Mouse (Mus musculus): ENCODE data around the gene Garem2. TPM values are rescaled to one million over a fixed set of nuclear protein-coding genes. Genes with fewer than 3 reads are reported as not detected.

Garem2 gene
- polyA plus RNA-seq, 1 experiment from 2014 or later = 0.18 TPM

GRCm38 (mm10) chr5:30103340-30103739, 1.6 kb upstream of the Garem2 start:
- Histone ChIP-seq H3K27me3 (peaks cover 60% of the 10 kb centered on the region), H3K4me1 (replicated peaks) (peaks cover 16% of the 10 kb centered on the region), H3K4me2 (no peak overlapping the region), H3K4me3 (no peak overlapping the region), H3K9me3 (replicated peaks) (no peaks in the 10 kb centered on the region), H3K36me3 (no peaks in the 10 kb centered on the region), H3K9ac (no peak overlapping the region), H3K27ac (no peak overlapping the region)
- ATAC-seq (replicated peaks; ENCODE audit: insufficient number of reproducible peaks, insufficient read depth, low FRiP score, low read depth) = no peak
- WGBS = 90% methylated on average over 3 of the region's 3 CpGs

GRCm38 (mm10) chr5:30104339-30104738, 622 bp upstream of the Garem2 start:
- Histone ChIP-seq H3K4me2 (peak overlapping the region; percentile 92), H3K27me3 (peaks cover 70% of the 10 kb centered on the region), H3K9ac (no peak overlapping the region), H3K4me1 (replicated peaks) (peaks cover 16% of the 10 kb centered on the region), H3K27ac (no peak overlapping the region), H3K9me3 (replicated peaks) (no peaks in the 10 kb centered on the region), H3K36me3 (no peaks in the 10 kb centered on the region), H3K4me3 (peak overlapping the region; percentile 55)
- 6% methylated on average over 11 of the region's 12 CpGs for WGBS
- no peak for ATAC-seq (replicated peaks; ENCODE audit: insufficient number of reproducible peaks, insufficient read depth, low FRiP score, low read depth)

- Histone ChIP-seq H3K9me3 (replicated peaks) (no peaks in the 10 kb centered on the region), H3K27me3 (peaks cover 84% of the 10 kb centered on the region), H3K4me1 (replicated peaks) (peaks cover 22% of the 10 kb centered on the region), H3K4me2 (peak within 1 kb of the TSS; percentile 92), H3K4me3 (peak within 1 kb of the TSS; percentile 55), H3K9ac (peak within 1 kb of the TSS; percentile 28; the same call in 1 of the 2 replicates), H3K27ac (no peak within 1 kb of the TSS), H3K36me3 (no peaks in the 10 kb centered on the region)
- no peak for ATAC-seq (replicated peaks; ENCODE audit: insufficient number of reproducible peaks, insufficient read depth, low FRiP score, low read depth)
- 4% methylated on average over 29 of the region's 29 CpGs for WGBS
These were observed 823 bp downstream of the Garem2 start, which contains the start of gene 3110082J24Rik for GRCm38 (mm10) chr5:30105668-30106300. Gene 3110082J24Rik (minus strand): TSS chr5:30106086.

GRCm38 (mm10) chr5:30106756-30107155, 1.8 kb downstream of the Garem2 start:
- Histone ChIP-seq H3K36me3 (no peaks in the 10 kb centered on the region), H3K9ac (no peak overlapping the region), H3K4me3 (no peak overlapping the region), H3K4me1 (replicated peaks) (peaks cover 31% of the 10 kb centered on the region), H3K27ac (no peak overlapping the region), H3K4me2 (no peak overlapping the region), H3K27me3 (peaks cover 93% of the 10 kb centered on the region), H3K9me3 (replicated peaks) (no peaks in the 10 kb centered on the region)
- 28% methylated on average over 2 of the region's 2 CpGs for WGBS
- no peak for ATAC-seq (replicated peaks; ENCODE audit: insufficient number of reproducible peaks, insufficient read depth, low FRiP score, low read depth)

- H3K9ac ChIP-seq = no peak overlapping the region
- peaks cover 97% of the 10 kb centered on the region for H3K27me3 ChIP-seq
- WGBS = 20% methylated on average over 7 of the region's 7 CpGs
- no peak for ATAC-seq (replicated peaks; ENCODE audit: insufficient number of reproducible peaks, insufficient read depth, low FRiP score, low read depth)
- H3K4me3 ChIP-seq = no peak overlapping the region
- H3K4me1 ChIP-seq (replicated peaks) = peaks cover 31% of the 10 kb centered on the region
- no peaks in the 10 kb centered on the region for H3K36me3 ChIP-seq
- no peak overlapping the region for H3K4me2 ChIP-seq
- H3K27ac ChIP-seq = no peak overlapping the region
- H3K9me3 ChIP-seq (replicated peaks) = no peaks in the 10 kb centered on the region
These were observed 2.2 kb downstream of the Garem2 start for GRCm38 (mm10) chr5:30107186-30107585.

GRCm38 (mm10) chr5:30107611-30108041, 2.7 kb downstream of the Garem2 start:
- Histone ChIP-seq H3K27ac (no peak overlapping the region), H3K4me3 (no peak overlapping the region), H3K9me3 (replicated peaks) (no peaks in the 10 kb centered on the region), H3K36me3 (no peaks in the 10 kb centered on the region), H3K4me2 (no peak overlapping the region), H3K4me1 (replicated peaks) (peaks cover 31% of the 10 kb centered on the region), H3K9ac (no peak overlapping the region), H3K27me3 (peaks cover 98% of the 10 kb centered on the region)
- whole genome bisulfite sequencing = 20% methylated on average over 5 of the region's 5 CpGs
- ATAC-seq (replicated peaks; ENCODE audit: insufficient number of reproducible peaks, insufficient read depth, low FRiP score, low read depth) = no peak

- Histone ChIP-seq H3K36me3 (no peaks in the 10 kb centered on the region), H3K9me3 (replicated peaks) (no peaks in the 10 kb centered on the region), H3K27ac (no peak overlapping the region), H3K4me1 (replicated peaks) (peaks cover 31% of the 10 kb centered on the region), H3K4me3 (no peak overlapping the region), H3K9ac (no peak overlapping the region), H3K4me2 (no peak overlapping the region), H3K27me3 (peaks cover 97% of the 10 kb centered on the region)
- ATAC-seq (replicated peaks; ENCODE audit: insufficient number of reproducible peaks, insufficient read depth, low FRiP score, low read depth) = no peak
- 75% methylated on average over 6 of the region's 6 CpGs for WGBS
These were observed 3.3 kb downstream of the Garem2 start for GRCm38 (mm10) chr5:30108233-30108632.

- no peaks in the 10 kb centered on the region for H3K9me3 ChIP-seq (replicated peaks)
- H3K4me3 ChIP-seq = no peak overlapping the region
- WGBS = 57% methylated on average over 2 of the region's 2 CpGs
- no peaks in the 10 kb centered on the region for H3K36me3 ChIP-seq
- peaks cover 42% of the 10 kb centered on the region for H3K4me1 ChIP-seq (replicated peaks)
- H3K27ac ChIP-seq = no peak overlapping the region
- no peak overlapping the region for H3K9ac ChIP-seq
- H3K4me2 ChIP-seq = no peak overlapping the region
- no peak for ATAC-seq (replicated peaks; ENCODE audit: insufficient number of reproducible peaks, insufficient read depth, low FRiP score, low read depth)
- H3K27me3 ChIP-seq = peaks cover 96% of the 10 kb centered on the region
These were observed 4.9 kb downstream of the Garem2 start for GRCm38 (mm10) chr5:30109899-30110298.

- Histone ChIP-seq H3K9me3 (replicated peaks) (no peaks in the 10 kb centered on the region), H3K9ac (0 out of 2 replicates have a peak overlapping the region, but pooled peaks have one; percentile 21), H3K4me2 (peak overlapping the region; percentile 59), H3K4me1 (replicated peaks) (peaks cover 37% of the 10 kb centered on the region), H3K36me3 (no peaks in the 10 kb centered on the region), H3K27ac (no peak overlapping the region), H3K4me3 (peak overlapping the region; percentile 30), H3K27me3 (peaks cover 91% of the 10 kb centered on the region)
- ATAC-seq (replicated peaks; ENCODE audit: insufficient number of reproducible peaks, insufficient read depth, low FRiP score, low read depth) = no peak
- 18% methylated on average over 22 of the region's 22 CpGs for WGBS
These were observed 5.6 kb downstream of the Garem2 start for GRCm38 (mm10) chr5:30110371-30111060.

- H3K27ac ChIP-seq = no peak overlapping the region
- no peaks in the 10 kb centered on the region for H3K36me3 ChIP-seq
- peaks cover 91% of the 10 kb centered on the region for H3K27me3 ChIP-seq
- H3K4me2 ChIP-seq = peak overlapping the region; percentile 59
- H3K4me1 ChIP-seq (replicated peaks) = peaks cover 31% of the 10 kb centered on the region
- WGBS = 3% methylated on average over 18 of the region's 18 CpGs
- no peak for ATAC-seq (replicated peaks; ENCODE audit: insufficient number of reproducible peaks, insufficient read depth, low FRiP score, low read depth)
- peak overlapping the region; percentile 21; the same call in 1 of the 2 replicates for H3K9ac ChIP-seq
- H3K4me3 ChIP-seq = peak overlapping the region; percentile 30
- no peaks in the 10 kb centered on the region for H3K9me3 ChIP-seq (replicated peaks)
These were observed 6.2 kb downstream of the Garem2 start for GRCm38 (mm10) chr5:30111126-30111525.

GRCm38 (mm10) chr5:30111771-30112170, 6.8 kb downstream of the Garem2 start:
- Histone ChIP-seq H3K4me3 (no peak overlapping the region), H3K9me3 (replicated peaks) (no peaks in the 10 kb centered on the region), H3K9ac (no peak overlapping the region), H3K27me3 (peaks cover 84% of the 10 kb centered on the region), H3K27ac (no peak overlapping the region), H3K4me1 (replicated peaks) (peaks cover 31% of the 10 kb centered on the region), H3K36me3 (no peaks in the 10 kb centered on the region; the same call in 1 of the 2 replicates), H3K4me2 (no peak overlapping the region; the same call in 1 of the 2 replicates)
- WGBS = 73% methylated on average over 3 of the region's 3 CpGs
- ATAC-seq (replicated peaks; ENCODE audit: insufficient number of reproducible peaks, insufficient read depth, low FRiP score, low read depth) = no peak

Data from heart, embryonic 15.5 days (tissue).